Mouse (Mus musculus) left cerebral cortex, adult 18-20 months (tissue): Measurements from ENCODE around the gene Smg9. TPM values are rescaled to one million over a fixed set of nuclear protein-coding genes. Genes with fewer than 3 reads are reported as not detected.

Experiments used
- DNase-seq, 2 experiments: peaks; one replicate each; pipeline ENCODE4 v3.0.0; 2021 to 2022; ENCODE audit warnings: low spot score in 2 of 2, mixed read lengths in 1 of 2
- total RNA-seq, 2 experiments: library from RNA; stranded (reverse); gene quantifications; 2 replicates each; pipeline ENCODE4 v1.2.3; 2021

Smg9 gene
- total RNA-seq, 2 experiments from 2014 or later = 40.2 to 43.0 TPM

GRCm38 (mm10) chr7:24441785-24442184 lies 42.4 kb downstream of the Smg9 start:
- peak in 1 of 2 experiments; percentile 57 for DNase-seq

- DNase-seq = no peak
Observed at GRCm38 (mm10) chr7:24442313-24442712, 42.9 kb downstream of the Smg9 start.

DNA sequence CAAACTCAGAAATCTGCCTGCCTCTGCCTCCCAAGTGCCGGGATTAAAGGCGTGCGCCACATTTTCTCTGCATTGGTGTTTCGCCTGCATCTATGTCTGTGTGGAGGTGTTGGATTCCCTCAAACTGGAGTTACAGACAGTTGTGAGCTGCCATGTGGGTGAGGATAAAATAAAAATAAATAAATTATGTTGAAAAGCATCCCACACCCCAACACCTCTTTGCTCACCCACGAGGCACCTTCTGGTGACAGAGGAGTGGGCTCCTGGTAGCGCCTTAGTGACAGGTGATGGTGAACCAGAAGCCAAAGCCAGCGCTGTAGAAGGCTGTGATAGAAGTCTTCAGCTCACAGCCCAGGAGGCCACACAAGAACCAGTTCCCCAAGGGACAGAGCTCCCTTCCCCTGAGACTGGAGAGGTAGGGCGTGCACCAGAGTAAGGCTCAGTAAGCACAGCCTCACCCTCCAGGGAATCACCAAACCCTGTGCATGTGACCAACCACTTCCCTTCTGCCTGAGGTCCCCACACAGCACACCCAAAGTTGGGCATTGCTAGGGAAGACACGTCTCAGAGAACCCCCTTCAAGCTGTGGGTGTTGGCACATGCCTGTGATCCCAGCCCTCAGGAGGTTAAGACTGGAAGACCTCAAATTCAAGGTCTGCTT lies 46.0 kb downstream of the Smg9 start:
- no peak for DNase-seq

- peak in 1 of 2 experiments; percentile 60 for DNase-seq
Observed at GRCm38 (mm10) chr7:24446697-24447340, 47.4 kb downstream of the Smg9 start.

DNA sequence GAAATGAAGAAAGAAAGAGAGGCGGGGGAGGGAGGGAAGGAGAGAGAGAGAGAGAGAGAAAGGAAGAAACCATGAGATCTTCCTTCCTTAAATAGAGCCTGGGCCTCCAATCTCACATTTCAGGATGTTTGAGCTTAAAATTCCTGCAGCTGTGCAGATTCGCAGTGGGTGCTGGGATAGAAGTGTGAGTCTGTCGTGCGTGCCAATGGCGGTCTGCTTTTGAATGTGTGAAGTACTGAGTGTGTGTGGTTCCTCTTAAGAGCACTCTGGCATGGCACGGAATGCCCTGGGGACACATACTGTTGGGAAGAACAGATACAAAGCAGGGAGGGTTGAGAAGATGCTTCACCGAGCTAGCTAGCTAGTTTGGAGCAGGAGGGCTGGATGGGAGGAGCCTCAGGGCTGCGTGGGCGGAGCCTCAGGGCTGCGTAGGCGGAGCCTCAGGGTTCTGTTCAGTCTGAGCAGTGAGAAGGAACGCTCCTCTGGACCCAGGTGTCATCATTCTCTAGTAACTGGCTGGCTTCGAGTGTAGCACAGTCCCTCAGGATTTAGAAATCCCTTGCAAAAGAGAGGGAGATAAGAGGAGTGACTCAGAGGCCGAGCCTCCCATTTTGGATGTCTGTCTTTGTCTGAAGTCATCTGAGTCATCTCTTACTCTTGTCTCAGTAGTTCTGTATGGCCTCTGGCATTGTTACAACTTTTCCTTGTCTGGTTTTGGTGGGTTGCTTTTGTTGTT lies 49.5 kb downstream of the Smg9 start:
- peak in 1 of 2 experiments; percentile 36 for DNase-seq

- no peak for DNase-seq
Observed at GRCm38 (mm10) chr7:24450585-24451017, 51.2 kb downstream of the Smg9 start.

DNA sequence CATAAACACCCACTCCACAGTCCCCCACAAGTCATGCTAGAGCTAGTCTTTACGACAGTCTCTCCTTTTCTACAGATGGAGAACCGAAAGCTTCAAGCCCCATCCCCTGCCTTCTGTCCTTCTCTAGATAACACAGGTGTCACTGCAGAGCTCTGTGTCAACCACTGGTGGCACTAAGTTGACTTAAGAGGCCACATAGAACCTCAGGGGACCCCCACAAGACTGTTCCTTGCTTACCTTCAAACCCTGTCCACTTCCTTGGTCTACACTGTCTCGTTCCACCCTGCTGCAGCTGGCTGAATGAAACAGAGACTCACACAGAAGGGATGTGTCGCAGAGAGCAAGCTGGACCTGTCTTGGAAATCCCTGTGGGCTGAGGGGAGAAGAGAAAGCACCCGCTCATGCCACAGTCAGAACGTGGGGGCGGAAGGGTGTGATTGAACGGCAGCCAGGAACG lies 52.5 kb downstream of the Smg9 start, which contains the start of gene Irgc1:
Gene Irgc1 (minus strand): TSS at position 443 of the 457 bp plus-strand sequence.
- peak in 1 of 2 experiments; percentile 55 for DNase-seq

DNA sequence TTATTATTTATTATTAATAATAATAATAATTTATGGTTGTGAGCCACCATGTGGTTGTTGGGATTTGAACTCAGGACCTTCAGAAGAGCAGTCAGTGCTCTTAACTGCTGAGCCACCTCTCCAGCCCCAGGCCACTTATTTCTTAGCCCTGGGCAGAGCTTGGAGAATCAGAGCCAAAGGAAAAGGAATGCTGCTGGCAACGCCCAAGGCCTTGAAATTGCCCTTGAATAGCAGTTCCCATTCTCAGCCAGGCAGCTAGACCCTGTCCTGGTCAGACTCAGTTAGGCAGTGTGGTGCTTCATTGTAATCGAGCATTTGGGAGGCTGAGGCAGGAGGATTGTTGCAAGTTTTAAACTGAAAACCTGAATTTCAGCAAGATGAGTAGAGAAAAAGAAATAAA lies 54.8 kb downstream of the Smg9 start:
- DNase-seq = no peak

DNA sequence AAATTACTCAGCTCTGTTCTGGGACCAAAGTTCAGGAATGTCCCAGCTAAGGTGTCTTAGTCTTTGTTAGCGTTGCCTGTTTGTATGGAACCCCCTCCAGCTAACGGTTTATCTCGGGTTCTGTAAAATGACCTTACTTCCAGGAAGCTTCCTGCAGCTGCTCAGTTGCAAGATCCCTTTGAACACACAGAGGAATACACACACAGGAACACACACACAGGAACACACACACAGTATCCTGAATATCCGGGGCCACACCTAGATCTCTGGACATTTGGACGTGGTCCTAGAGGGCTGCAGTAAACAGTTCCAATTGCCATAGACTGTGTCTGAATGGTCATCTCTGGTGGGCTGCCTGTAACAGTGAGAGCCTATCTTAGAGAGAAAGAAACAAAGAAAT lies 56.3 kb downstream of the Smg9 start:
- no peak for DNase-seq

GRCm38 (mm10) chr7:24457726-24458370 lies 58.4 kb downstream of the Smg9 start:
- DNase-seq = no peak

GRCm38 (mm10) chr7:24459440-24459839 lies 60.0 kb downstream of the Smg9 start:
- DNase-seq = no peak

DNA sequence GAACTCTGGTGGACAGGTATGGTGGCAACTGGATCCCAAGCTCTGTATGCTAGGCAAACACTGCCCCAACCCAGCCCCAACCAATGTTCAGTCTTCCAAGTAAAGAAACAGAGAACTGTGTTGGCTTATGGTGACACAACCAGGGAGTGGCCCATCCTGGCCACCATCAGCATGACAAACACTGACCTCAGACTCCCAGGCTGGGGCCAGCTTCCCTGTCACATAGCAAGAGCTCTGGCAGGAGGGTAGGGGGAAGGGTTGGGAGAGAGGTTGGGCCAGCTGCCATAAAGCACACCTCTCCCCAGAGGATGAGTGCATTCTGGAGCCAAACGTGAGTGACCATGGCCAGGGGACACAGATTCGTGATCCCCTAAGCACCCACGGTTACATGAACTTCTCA lies 60.4 kb downstream of the Smg9 start:
- no peak for DNase-seq

GRCm38 (mm10) chr7:24461376-24462051 lies 62.1 kb downstream of the Smg9 start:
- no peak for DNase-seq

GRCm38 (mm10) chr7:24462388-24463319 lies 63.2 kb downstream of the Smg9 start, which contains the start of gene Plaur:
Plaur (plus strand) TSS chr7:24462484.
- DNase-seq = no peak

GRCm38 (mm10) chr7:24466835-24467234 lies 67.4 kb downstream of the Smg9 start:
- no peak for DNase-seq

GRCm38 (mm10) chr7:24467886-24468285 lies 68.5 kb downstream of the Smg9 start:
- DNase-seq = no peak

DNA sequence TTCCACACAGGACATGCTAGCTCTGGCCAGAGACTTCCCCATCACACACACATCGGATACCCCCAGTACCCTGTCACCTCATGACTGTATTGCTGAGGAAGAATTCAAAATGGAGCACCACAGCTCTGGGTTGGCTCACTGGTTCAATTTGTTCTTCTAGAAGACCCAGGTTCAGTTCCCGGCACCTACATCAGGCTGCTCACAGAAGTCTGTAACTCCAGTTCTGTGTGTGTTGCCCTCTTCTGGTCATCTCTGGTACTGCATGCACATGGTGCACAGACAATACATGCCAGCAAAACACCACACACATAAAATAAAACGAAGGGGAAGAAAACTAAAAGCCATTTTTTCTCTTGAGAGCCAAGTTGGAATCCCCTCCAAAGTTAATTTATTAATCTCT lies 69.7 kb downstream of the Smg9 start:
- no peak for DNase-seq

- no peak for DNase-seq
Observed at GRCm38 (mm10) chr7:24470356-24470755, 70.9 kb downstream of the Smg9 start.
